Mouse (Mus musculus): ENCODE measurements at regions not wholly inside any gene's neighbourhood (a gene's known extent, or its start where the extent isn't known, plus 50 kb on each side); places are given as distances from the start of the nearest gene placed in this dataset.
"Not testable (repeated sequence)": the region's sequence is repeated elsewhere in the genome, so short reads cannot be mapped to it uniquely, and the experiment has no call there.

DNA sequence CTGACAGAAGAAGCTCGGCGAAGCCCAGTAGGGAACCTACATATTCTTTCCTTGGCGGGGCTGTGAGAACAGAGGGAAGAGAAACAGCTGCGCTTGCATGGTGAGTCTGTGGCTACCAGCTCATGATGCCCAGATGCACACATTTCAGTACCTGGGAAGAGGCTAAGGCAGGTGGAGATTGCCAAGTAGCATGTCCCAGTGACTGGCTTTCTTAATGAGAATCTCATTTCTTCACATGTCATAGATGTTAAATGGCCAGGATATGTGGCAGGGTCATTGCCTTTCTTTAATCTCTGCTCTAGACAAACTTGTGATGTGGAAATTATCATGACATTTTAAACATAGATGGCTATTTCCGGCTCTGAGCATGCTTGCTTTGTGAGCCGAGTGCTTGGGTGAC, 109.5 kb upstream of the Tns3 start:
- DNase-seq (ENCODE audit: extremely low spot score, low spot score) = no peak

- DNase-seq (ENCODE audit: extremely low spot score, low spot score) = no peak
Observed at GRCm38 (mm10) chr11:8773260-8773659, 108.9 kb upstream of the Tns3 start.

- DNase-seq (ENCODE audit: extremely low spot score, low spot score) = no peak
Observed at GRCm38 (mm10) chr11:8772541-8772940, 108.2 kb upstream of the Tns3 start.

DNA sequence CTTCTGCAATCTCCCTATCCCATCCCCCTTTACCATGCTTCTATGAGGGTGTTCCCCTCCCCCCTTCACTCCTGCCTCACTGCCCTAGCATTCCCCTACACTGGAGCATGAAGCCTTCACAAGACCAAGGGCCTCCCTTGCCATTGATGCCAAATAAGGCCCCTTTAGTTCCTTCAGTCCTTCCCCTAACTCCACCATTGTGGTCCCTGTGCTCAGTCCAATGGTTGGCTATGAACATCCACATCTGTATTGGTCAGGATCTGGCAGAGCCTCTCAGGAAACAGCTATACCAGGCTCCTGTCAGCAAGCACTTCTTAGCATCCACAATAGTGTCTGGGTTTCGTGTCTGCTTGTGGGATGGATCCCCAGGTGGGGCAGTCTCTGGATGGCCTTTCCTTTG, 104.4 kb upstream of the Tns3 start:
- not testable (repeated sequence) for DNase-seq (ENCODE audit: extremely low spot score, low spot score)

GRCm38 (mm10) chr11:8765541-8765885, 101.2 kb upstream of the Tns3 start:
- no peak for DNase-seq (ENCODE audit: extremely low spot score, low spot score)

- no peak for DNase-seq (ENCODE audit: extremely low spot score, low spot score)
Observed at GRCm38 (mm10) chr11:8764861-8765540, 100.7 kb upstream of the Tns3 start.

DNA sequence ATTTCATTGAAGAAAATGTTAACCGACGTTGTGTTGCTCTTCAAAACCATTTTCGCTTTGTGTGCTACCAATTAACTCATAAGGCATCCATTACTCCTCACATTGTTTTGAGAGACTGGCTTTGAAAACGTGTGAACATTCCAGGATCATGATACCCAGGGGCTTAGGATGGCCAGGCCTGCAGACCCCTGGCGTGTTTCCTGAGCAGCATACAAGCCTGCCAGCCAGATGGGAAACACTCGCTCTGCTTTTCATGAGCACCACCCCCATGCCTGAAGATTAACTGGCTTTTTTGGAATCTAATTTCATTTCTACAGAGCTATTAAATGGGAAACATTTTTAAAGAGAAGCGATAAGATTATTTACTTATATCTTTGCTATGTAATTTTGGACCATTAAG, 99.1 kb upstream of the Tns3 start:
- peak; percentile 27 for DNase-seq (ENCODE audit: extremely low spot score, low spot score)

DNA sequence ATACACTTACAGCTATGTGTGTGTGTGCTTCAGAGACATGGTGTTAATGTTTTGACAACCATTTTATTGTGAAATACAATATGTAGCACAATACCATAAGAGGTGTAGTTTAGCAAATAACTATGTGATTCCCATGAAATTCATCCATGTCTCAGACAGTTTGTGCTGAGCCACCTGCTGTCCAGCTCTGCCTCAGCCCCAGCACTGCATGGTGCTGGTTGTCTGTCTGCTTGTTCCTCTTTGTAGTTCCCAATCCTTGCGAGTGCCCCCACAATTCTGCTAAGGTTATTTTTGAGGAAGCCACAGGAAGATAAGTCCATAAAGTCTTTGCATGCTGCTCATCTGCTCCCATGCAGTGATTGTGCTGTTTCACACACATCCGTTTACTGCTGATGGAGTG, 97.8 kb upstream of the Tns3 start:
- no peak for DNase-seq (ENCODE audit: extremely low spot score, low spot score)

GRCm38 (mm10) chr11:8761626-8762025, 97.3 kb upstream of the Tns3 start:
- peak; percentile 54 for DNase-seq (ENCODE audit: extremely low spot score, low spot score)

DNA sequence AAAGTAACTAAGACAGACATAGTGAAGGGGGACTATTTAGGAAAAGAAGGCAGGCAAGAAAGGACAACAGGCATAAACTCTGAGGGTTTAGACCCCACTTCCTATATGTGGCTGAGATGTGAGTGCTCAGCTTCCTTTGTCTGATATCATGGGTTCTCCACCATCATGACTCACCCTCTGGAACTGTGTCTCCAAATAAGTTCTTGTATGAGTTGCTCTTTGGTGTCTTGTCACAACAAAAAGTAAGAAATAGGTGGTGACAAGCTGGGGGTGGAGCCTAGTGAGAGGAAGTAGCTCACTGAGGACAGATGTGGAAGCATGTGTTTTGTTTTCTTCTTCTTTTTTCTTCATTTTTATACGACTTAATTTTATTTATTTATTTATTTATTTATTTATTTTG, 95.5 kb upstream of the Tns3 start:
- no peak for DNase-seq (ENCODE audit: extremely low spot score, low spot score)

- not testable (repeated sequence) for DNase-seq (ENCODE audit: extremely low spot score, low spot score)
Observed at GRCm38 (mm10) chr11:8754508-8754907, 90.2 kb upstream of the Tns3 start.

DNA sequence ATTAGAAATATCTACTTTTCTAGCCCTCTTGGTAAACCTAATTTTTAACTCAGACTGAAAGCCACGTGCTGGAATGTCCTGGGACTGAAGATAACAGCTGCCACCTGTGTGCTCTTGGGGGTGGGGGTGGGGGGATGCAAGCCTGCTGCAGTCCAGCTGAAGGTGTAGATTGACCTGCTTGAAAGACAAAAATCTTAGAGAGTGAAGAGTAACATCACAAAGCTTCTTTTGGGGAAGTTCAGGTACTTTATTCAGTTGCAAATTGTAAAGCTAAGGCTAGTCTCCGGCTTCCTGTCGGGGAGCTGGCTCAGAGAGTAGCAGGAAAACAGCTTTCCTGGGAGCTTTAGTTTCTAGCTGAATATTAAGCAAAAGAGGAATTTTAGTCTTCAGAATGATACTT, 71.4 kb upstream of the Tns3 start:
- DNase-seq (ENCODE audit: extremely low spot score, low spot score) = not testable (repeated sequence)

DNA sequence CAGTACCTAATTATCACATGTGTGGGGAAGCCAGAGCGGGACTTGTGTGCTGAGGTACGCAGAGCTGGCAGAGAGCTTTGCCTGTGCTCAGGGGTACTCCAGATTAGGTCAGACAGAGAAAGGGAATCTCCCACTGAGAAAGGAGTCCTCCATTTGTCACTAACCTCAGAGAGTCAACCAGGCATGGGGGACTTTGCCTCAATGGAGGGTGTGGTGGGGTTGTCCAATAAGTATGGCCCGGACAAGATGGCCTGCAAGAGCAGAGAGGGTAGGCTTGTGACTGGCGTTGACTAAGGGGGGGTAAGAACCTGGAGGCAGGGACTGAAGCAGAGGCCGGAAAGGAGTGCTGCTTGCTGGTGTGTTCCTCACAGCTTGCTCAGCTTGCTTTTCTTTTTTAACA, 62.7 kb upstream of the Tns3 start:
- DNase-seq (ENCODE audit: extremely low spot score, low spot score) = no peak

GRCm38 (mm10) chr11:8725505-8725904, 61.2 kb upstream of the Tns3 start:
- no peak for DNase-seq (ENCODE audit: extremely low spot score, low spot score)

- DNase-seq (ENCODE audit: extremely low spot score, low spot score) = peak; percentile 13
Observed at GRCm38 (mm10) chr11:8723102-8723640, 58.8 kb upstream of the Tns3 start.

GRCm38 (mm10) chr11:8719211-8719966, 55.1 kb upstream of the Tns3 start:
- DNase-seq (ENCODE audit: extremely low spot score, low spot score) = peak; percentile 7

- peak; percentile 8 for DNase-seq (ENCODE audit: extremely low spot score, low spot score)
Observed at GRCm38 (mm10) chr11:8717774-8718173, 53.4 kb upstream of the Tns3 start.

- peak; percentile 12 for DNase-seq (ENCODE audit: extremely low spot score, low spot score)
Observed at GRCm38 (mm10) chr11:8716858-8717257, 52.5 kb upstream of the Tns3 start.

- DNase-seq (ENCODE audit: extremely low spot score, low spot score) = peak; percentile 10
Observed at GRCm38 (mm10) chr11:8715775-8716174, 51.4 kb upstream of the Tns3 start.

Measured in neural tube, embryonic 10.5 days (tissue).